Mouse (Mus musculus): Measurements from ENCODE around the gene Bcl2l14. TPM values are rescaled to one million over a fixed set of nuclear protein-coding genes. Genes with fewer than 3 reads are reported as not detected.

Bcl2l14 gene
- polyA plus RNA-seq, 1 experiment, result not detected

DNA sequence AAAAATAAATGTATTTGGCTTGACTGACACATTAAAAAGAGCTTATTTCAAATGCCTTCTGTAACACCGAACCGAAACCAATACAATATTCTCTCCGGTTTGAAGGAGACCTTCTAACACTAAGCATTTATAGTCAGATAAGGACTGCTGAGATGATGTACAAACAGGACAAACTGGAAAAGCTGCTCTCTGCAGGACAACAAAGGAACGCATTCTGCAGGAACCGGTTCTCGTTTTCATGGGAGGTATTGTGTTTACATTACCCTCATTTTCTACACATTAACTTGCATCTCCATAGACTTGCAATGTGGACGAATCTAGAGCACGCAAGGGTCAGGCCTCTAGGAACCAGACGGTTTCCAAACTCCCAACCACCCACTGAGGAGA lies 7.6 kb downstream of the Bcl2l14 start:
- Histone ChIP-seq H3K79me2 (ENCODE audit: control insufficient read depth, insufficient read depth) (no peaks in the 10 kb centered on the region), H3K36me3 (ENCODE audit: control insufficient read depth, insufficient read depth) (no peaks in the 10 kb centered on the region), H3ac (ENCODE audit: control insufficient read depth, insufficient read length, low read depth) (no peak overlapping the region), H3K4me3 (ENCODE audit: insufficient read depth, poor library complexity, severe bottlenecking) (no peak overlapping the region), H3K27me3 (ENCODE audit: control insufficient read depth, insufficient read depth, insufficient read length) (no peaks in the 10 kb centered on the region), H3K79me3 (ENCODE audit: low read depth) (no peaks in the 10 kb centered on the region)
- TF ChIP-seq USF1 (IDR thresholded peaks at IDR 0.05; ENCODE audit: low read depth) (no peak), MAX (IDR thresholded peaks at IDR 0.05) (no peak), FOSL1 (IDR thresholded peaks at IDR 0.05; ENCODE audit: insufficient read depth, low read length, poor library complexity, severe bottlenecking) (no peak), MYOG (IDR thresholded peaks at IDR 0.05; ENCODE audit: control insufficient read depth, extremely low read depth, insufficient read length) (no peak), CEBPB (IDR thresholded peaks at IDR 0.05; ENCODE audit: low read depth) (no peak), CTCF (IDR thresholded peaks at IDR 0.05; ENCODE audit: control insufficient read depth, insufficient read depth, insufficient read length) (no peak), MYOD1 (IDR thresholded peaks at IDR 0.05; ENCODE audit: control insufficient read depth, insufficient read length, low read depth) (no peak)

DNA sequence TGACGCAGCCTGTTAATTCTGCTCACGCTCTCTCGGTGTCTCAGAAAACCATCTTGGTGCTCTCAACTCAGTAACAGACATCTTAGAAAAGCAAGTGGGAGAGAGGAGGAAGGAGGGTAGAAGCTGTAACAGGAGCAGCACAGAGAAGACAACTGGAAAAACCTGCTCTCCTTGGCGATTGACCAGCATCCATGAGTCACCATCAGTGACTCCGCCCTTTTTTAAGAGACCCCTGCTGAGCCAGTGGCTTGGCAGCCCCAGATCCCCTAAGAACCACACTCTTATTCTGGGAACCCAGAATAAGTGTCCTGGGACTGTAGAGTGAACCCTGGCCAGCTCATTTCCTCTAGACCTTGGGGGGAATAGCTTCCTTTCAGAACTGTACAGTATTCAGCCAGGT lies 11.1 kb downstream of the Bcl2l14 start:
- Histone ChIP-seq H3K27me3 (ENCODE audit: control insufficient read depth, insufficient read depth, insufficient read length) (no peaks in the 10 kb centered on the region), H3K79me2 (ENCODE audit: control insufficient read depth, insufficient read depth) (no peaks in the 10 kb centered on the region), H3K4me3 (ENCODE audit: insufficient read depth, poor library complexity, severe bottlenecking) (no peak overlapping the region), H3K79me3 (ENCODE audit: low read depth) (no peaks in the 10 kb centered on the region), H3K36me3 (ENCODE audit: control insufficient read depth, insufficient read depth) (no peaks in the 10 kb centered on the region), H3ac (ENCODE audit: control insufficient read depth, insufficient read length, low read depth) (no peak overlapping the region)
- TF ChIP-seq CTCF (IDR thresholded peaks at IDR 0.05; ENCODE audit: control insufficient read depth, insufficient read depth, insufficient read length), result no peak
- TF ChIP-seq MYOG (IDR thresholded peaks at IDR 0.05; ENCODE audit: control insufficient read depth, extremely low read depth, insufficient read length), result no peak
- no peak for TF ChIP-seq USF1 (IDR thresholded peaks at IDR 0.05; ENCODE audit: low read depth)
- no peak for TF ChIP-seq CEBPB (IDR thresholded peaks at IDR 0.05; ENCODE audit: low read depth)
- no peak for TF ChIP-seq MAX (IDR thresholded peaks at IDR 0.05)
- TF ChIP-seq MYOD1 (IDR thresholded peaks at IDR 0.05; ENCODE audit: control insufficient read depth, insufficient read length, low read depth), result no peak
- TF ChIP-seq FOSL1 (IDR thresholded peaks at IDR 0.05; ENCODE audit: insufficient read depth, low read length, poor library complexity, severe bottlenecking), result no peak

- Histone ChIP-seq H3K27me3 (ENCODE audit: control insufficient read depth, insufficient read depth, insufficient read length) (no peaks in the 10 kb centered on the region), H3K36me3 (ENCODE audit: control insufficient read depth, insufficient read depth) (no peaks in the 10 kb centered on the region), H3K4me3 (ENCODE audit: insufficient read depth, poor library complexity, severe bottlenecking) (no peak overlapping the region), H3K79me2 (ENCODE audit: control insufficient read depth, insufficient read depth) (no peaks in the 10 kb centered on the region), H3ac (ENCODE audit: control insufficient read depth, insufficient read length, low read depth) (no peak overlapping the region), H3K79me3 (ENCODE audit: low read depth) (no peaks in the 10 kb centered on the region)
- TF ChIP-seq CEBPB (IDR thresholded peaks at IDR 0.05; ENCODE audit: low read depth), result no peak
- TF ChIP-seq USF1 (IDR thresholded peaks at IDR 0.05; ENCODE audit: low read depth), result no peak
- TF ChIP-seq CTCF (IDR thresholded peaks at IDR 0.05; ENCODE audit: control insufficient read depth, insufficient read depth, insufficient read length), result no peak
Observed at GRCm38 (mm10) chr6:134413706-134414531, 17.8 kb downstream of the Bcl2l14 start.

- no peaks in the 10 kb centered on the region for H3K27me3 ChIP-seq (ENCODE audit: control insufficient read depth, insufficient read depth, insufficient read length)
- no peak overlapping the region for H3K4me3 ChIP-seq (ENCODE audit: insufficient read depth, poor library complexity, severe bottlenecking)
- no peaks in the 10 kb centered on the region for H3K79me2 ChIP-seq (ENCODE audit: control insufficient read depth, insufficient read depth)
- no peak for TF ChIP-seq CEBPB (IDR thresholded peaks at IDR 0.05; ENCODE audit: low read depth)
- no peak for TF ChIP-seq USF1 (IDR thresholded peaks at IDR 0.05; ENCODE audit: low read depth)
- no peak for TF ChIP-seq CTCF (IDR thresholded peaks at IDR 0.05; ENCODE audit: control insufficient read depth, insufficient read depth, insufficient read length)
- no peak for TF ChIP-seq FOSL1 (IDR thresholded peaks at IDR 0.05; ENCODE audit: insufficient read depth, low read length, poor library complexity, severe bottlenecking)
- no peaks in the 10 kb centered on the region for H3K79me3 ChIP-seq (ENCODE audit: low read depth)
- H3ac ChIP-seq (ENCODE audit: control insufficient read depth, insufficient read length, low read depth), result no peak overlapping the region
- H3K36me3 ChIP-seq (ENCODE audit: control insufficient read depth, insufficient read depth), result no peaks in the 10 kb centered on the region
Observed at GRCm38 (mm10) chr6:134414532-134414883, 18.4 kb downstream of the Bcl2l14 start.

DNA sequence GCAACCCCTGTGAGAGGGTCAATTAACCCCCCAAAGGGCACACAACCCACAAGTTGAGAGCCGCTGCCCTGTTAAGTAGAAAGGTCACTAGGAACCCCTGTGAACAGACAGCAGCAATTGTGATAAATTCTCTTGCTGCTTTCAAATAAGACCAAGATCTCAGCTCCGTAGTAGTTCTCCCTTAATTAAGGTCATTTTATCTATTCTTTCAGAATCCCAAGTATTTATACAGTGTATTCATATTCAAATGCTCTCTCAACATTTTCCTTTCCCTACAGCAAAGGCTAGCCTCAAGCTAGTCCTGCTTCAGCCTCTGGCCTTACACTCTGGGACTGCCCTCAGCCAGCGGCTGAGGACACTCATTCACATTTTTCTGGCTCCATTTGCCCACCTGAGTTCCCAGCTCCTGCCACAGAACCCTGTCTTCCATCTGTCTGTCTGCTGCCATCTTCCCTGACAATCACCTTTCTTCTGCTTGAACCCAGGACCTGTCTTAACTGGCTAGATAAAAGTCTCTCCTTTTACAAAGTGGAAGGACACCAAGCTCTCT lies 20.5 kb downstream of the Bcl2l14 start:
- Histone ChIP-seq H3ac (ENCODE audit: control insufficient read depth, insufficient read length, low read depth) (no peak overlapping the region), H3K4me3 (ENCODE audit: insufficient read depth, poor library complexity, severe bottlenecking) (no peak overlapping the region), H3K79me2 (ENCODE audit: control insufficient read depth, insufficient read depth) (no peaks in the 10 kb centered on the region), H3K79me3 (ENCODE audit: low read depth) (no peaks in the 10 kb centered on the region), H3K36me3 (ENCODE audit: control insufficient read depth, insufficient read depth) (no peaks in the 10 kb centered on the region), H3K27me3 (ENCODE audit: control insufficient read depth, insufficient read depth, insufficient read length) (no peaks in the 10 kb centered on the region)
- TF ChIP-seq MAX (IDR thresholded peaks at IDR 0.05) (no peak), FOSL1 (IDR thresholded peaks at IDR 0.05; ENCODE audit: insufficient read depth, low read length, poor library complexity, severe bottlenecking) (no peak), USF1 (IDR thresholded peaks at IDR 0.05; ENCODE audit: low read depth) (no peak), MYOD1 (IDR thresholded peaks at IDR 0.05; ENCODE audit: control insufficient read depth, insufficient read length, low read depth) (no peak), CTCF (IDR thresholded peaks at IDR 0.05; ENCODE audit: control insufficient read depth, insufficient read depth, insufficient read length) (no peak)

DNA sequence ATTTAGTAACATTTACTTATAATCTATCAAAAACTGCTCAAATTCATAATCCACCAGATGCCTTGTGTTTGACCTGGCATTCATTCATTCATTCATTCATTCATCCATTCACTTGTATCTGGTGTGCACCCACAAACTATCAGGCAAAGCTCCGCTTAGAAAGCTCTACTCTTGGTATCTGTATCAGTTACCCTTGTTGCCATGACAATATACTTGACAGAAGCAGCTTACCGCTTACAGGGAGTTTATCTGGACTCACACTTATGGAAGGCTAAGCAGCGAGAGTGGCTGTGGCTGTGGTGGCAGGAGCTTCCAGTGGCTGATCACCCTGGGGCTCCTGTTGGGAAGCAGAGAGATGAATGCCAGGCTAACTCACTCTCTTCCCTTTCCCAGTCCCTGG lies 21.8 kb downstream of the Bcl2l14 start:
- no peak overlapping the region for H3K4me3 ChIP-seq (ENCODE audit: insufficient read depth, poor library complexity, severe bottlenecking)
- H3K79me2 ChIP-seq (ENCODE audit: control insufficient read depth, insufficient read depth), result no peaks in the 10 kb centered on the region
- H3ac ChIP-seq (ENCODE audit: control insufficient read depth, insufficient read length, low read depth), result no peak overlapping the region
- no peaks in the 10 kb centered on the region for H3K27me3 ChIP-seq (ENCODE audit: control insufficient read depth, insufficient read depth, insufficient read length)
- TF ChIP-seq USF1 (IDR thresholded peaks at IDR 0.05; ENCODE audit: low read depth) (no peak), CTCF (IDR thresholded peaks at IDR 0.05; ENCODE audit: control insufficient read depth, insufficient read depth, insufficient read length) (no peak), MYOD1 (IDR thresholded peaks at IDR 0.05; ENCODE audit: control insufficient read depth, insufficient read length, low read depth) (no peak), FOSL1 (IDR thresholded peaks at IDR 0.05; ENCODE audit: insufficient read depth, low read length, poor library complexity, severe bottlenecking) (no peak), MAX (IDR thresholded peaks at IDR 0.05) (no peak), MYOG (IDR thresholded peaks at IDR 0.05; ENCODE audit: control insufficient read depth, extremely low read depth, insufficient read length) (no peak), CEBPB (IDR thresholded peaks at IDR 0.05; ENCODE audit: low read depth) (no peak)
- H3K79me3 ChIP-seq (ENCODE audit: low read depth), result no peaks in the 10 kb centered on the region
- no peaks in the 10 kb centered on the region for H3K36me3 ChIP-seq (ENCODE audit: control insufficient read depth, insufficient read depth)
